Mouse (Mus musculus) hindbrain, embryonic 15.5 days (tissue): Measurements from ENCODE around the gene Ppt2. TPM values are rescaled to one million over a fixed set of nuclear protein-coding genes. Genes with fewer than 3 reads are reported as not detected.
A peak's percentile ranks its signal among the peaks of the same experiment; 100 is the strongest.

Experiments
- ATAC-seq: fragments of 200-750 bp; cut with Nextera tagmentation; 2 replicates; pipeline ENCODE4 v1.8.0; 2017; ENCODE audit warnings: low read depth, moderate number of reproducible peaks, moderate TSS enrichment; ENCODE audit not compliant: low FRiP score
- H3K27ac ChIP-seq: fragments of 300-500 bp; sonication (generic); replicated peaks from 2 replicates; pipeline ENCODE4 v1.5.1; 2015; ENCODE audit warnings: mild to moderate bottlenecking, inconsistent platforms
- H3K27me3 ChIP-seq: fragments of 300-500 bp; sonication (generic); 2 replicates; pipeline ENCODE4 v1.6.1; 2015; ENCODE audit warnings: control low read depth, inconsistent platforms
- H3K36me3 ChIP-seq: fragments of 300-500 bp; sonication (generic); 2 replicates; pipeline ENCODE4 v1.6.1; 2015; ENCODE audit warnings: control low read depth, inconsistent platforms
- H3K4me1 ChIP-seq: fragments of 300-500 bp; sonication (generic); replicated peaks from 2 replicates; pipeline ENCODE4 v1.6.1; 2015; ENCODE audit warnings: control low read depth, inconsistent platforms
- H3K4me2 ChIP-seq: fragments of 300-500 bp; sonication (generic); 2 replicates; pipeline ENCODE4 v1.6.1; 2015; ENCODE audit warnings: moderate library complexity, mild to moderate bottlenecking, inconsistent platforms
- H3K4me3 ChIP-seq: fragments of 300-500 bp; sonication (generic); 2 replicates; pipeline ENCODE4 v1.5.1; 2015; ENCODE audit warnings: mild to moderate bottlenecking, inconsistent platforms
- H3K9ac ChIP-seq: fragments of 300-500 bp; sonication (generic); 2 replicates; pipeline ENCODE4 v1.6.1; 2015; ENCODE audit warnings: inconsistent platforms
- H3K9me3 ChIP-seq: fragments of 300-500 bp; sonication (generic); 2 replicates; pipeline ENCODE4 v1.6.1; 2016; ENCODE audit warnings: control low read depth, inconsistent platforms
- WGBS: fragments of 180-500 bp; shearing (Covaris S2); methylation state at CpG from one replicate; pipeline ENCODE4 v1.1.7; 2015; 5-methylcytosine and 5-hydroxymethylcytosine counted together
- polyA plus RNA-seq: library from polyadenylated mRNA; unstranded; fragments of >200 nt; fragmentation: Nextera tagmentation; extraction: Ambion mirVana; gene quantifications from 2 replicates; pipeline ENCODE4 v1.2.1, GENCODE M21; 2015

Gene Ppt2
- polyA plus RNA-seq, 1 experiment from 2014 or later, result 20.4 TPM

GRCm38 (mm10) chr17:34663558-34663957, 35.2 kb upstream of the Ppt2 start:
- H3K27ac ChIP-seq, result no peak overlapping the region
- H3K4me1 ChIP-seq, result peaks cover 8% of the 10 kb centered on the region; the same call in 1 of the 2 replicates
- 54% methylated on average over 1 of the region's 1 CpGs for WGBS
- H3K27me3 ChIP-seq, result peaks cover 23% of the 10 kb centered on the region
- no peak overlapping the region for H3K4me2 ChIP-seq
- no peak overlapping the region for H3K9ac ChIP-seq
- no peak overlapping the region for H3K4me3 ChIP-seq
- no peaks in the 10 kb centered on the region for H3K9me3 ChIP-seq
- no peak for ATAC-seq
- H3K36me3 ChIP-seq, result no peaks in the 10 kb centered on the region

GRCm38 (mm10) chr17:34662978-34663377, 34.7 kb upstream of the Ppt2 start:
- Histone ChIP-seq H3K4me1 (peaks cover 8% of the 10 kb centered on the region; the same call in 1 of the 2 replicates), H3K27ac (no peak overlapping the region), H3K4me2 (no peak overlapping the region), H3K36me3 (no peaks in the 10 kb centered on the region), H3K27me3 (peaks cover 23% of the 10 kb centered on the region), H3K9me3 (no peaks in the 10 kb centered on the region), H3K9ac (no peak overlapping the region), H3K4me3 (no peak overlapping the region)
- no peak for ATAC-seq
- 85% methylated on average over 8 of the region's 8 CpGs for WGBS

- no peaks in the 10 kb centered on the region for H3K9me3 ChIP-seq
- H3K27me3 ChIP-seq, result peaks cover 23% of the 10 kb centered on the region
- H3K4me3 ChIP-seq, result no peak overlapping the region
- H3K9ac ChIP-seq, result no peak overlapping the region
- 95% methylated on average over 1 of the region's 1 CpGs for WGBS
- no peak overlapping the region for H3K4me2 ChIP-seq
- no peaks in the 10 kb centered on the region for H3K36me3 ChIP-seq
- no peak for ATAC-seq
- H3K4me1 ChIP-seq, result peaks cover 8% of the 10 kb centered on the region; the same call in 1 of the 2 replicates
- no peak overlapping the region for H3K27ac ChIP-seq
These were observed 34.2 kb upstream of the Ppt2 start for GRCm38 (mm10) chr17:34662468-34662867.

DNA sequence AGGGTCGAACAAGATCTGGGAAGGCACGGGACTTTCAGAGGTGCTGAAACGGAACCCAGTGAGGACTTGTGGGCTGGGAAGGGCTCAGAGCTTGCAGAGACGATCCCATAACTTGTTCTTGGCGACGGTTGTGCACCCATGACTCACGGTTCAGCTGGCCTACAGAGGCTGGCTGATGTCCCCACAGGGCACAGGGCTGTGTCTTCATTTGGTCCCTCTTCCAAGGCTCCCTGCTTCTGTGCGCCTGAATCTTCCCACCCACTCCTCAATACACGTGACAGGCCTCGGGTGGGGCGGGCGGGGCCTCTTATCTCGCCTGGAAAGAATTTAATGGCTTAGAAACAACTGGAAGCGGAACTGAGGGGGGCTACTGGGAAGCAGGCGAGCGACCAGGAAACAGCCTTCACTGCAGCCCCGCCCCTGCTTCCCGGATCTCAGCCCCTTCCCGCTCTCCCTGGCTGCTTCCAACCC, 32.8 kb upstream of the Ppt2 start:
- H3K9ac ChIP-seq, result no peak overlapping the region
- no peak overlapping the region for H3K27ac ChIP-seq
- H3K36me3 ChIP-seq, result no peaks in the 10 kb centered on the region
- H3K4me3 ChIP-seq, result peak overlapping the region; percentile 2; the same call in 1 of the 2 replicates
- WGBS, result 14% methylated on average over 19 of the region's 19 CpGs
- H3K9me3 ChIP-seq, result no peaks in the 10 kb centered on the region
- ATAC-seq, result no peak
- H3K4me1 ChIP-seq, result peaks cover 12% of the 10 kb centered on the region; the same call in 1 of the 2 replicates
- H3K4me2 ChIP-seq, result peak overlapping the region; percentile 41
- peaks cover 20% of the 10 kb centered on the region for H3K27me3 ChIP-seq

- Histone ChIP-seq H3K4me3 (no peak overlapping the region), H3K9me3 (no peaks in the 10 kb centered on the region), H3K36me3 (no peaks in the 10 kb centered on the region), H3K27me3 (peaks cover 20% of the 10 kb centered on the region), H3K9ac (no peak overlapping the region), H3K4me1 (peaks cover 20% of the 10 kb centered on the region; the same call in 1 of the 2 replicates), H3K4me2 (no peak overlapping the region), H3K27ac (no peak overlapping the region)
- WGBS, result 48% methylated on average over 9 of the region's 11 CpGs
- ATAC-seq, result no peak
These were observed 32.0 kb upstream of the Ppt2 start for GRCm38 (mm10) chr17:34660259-34660820.

DNA sequence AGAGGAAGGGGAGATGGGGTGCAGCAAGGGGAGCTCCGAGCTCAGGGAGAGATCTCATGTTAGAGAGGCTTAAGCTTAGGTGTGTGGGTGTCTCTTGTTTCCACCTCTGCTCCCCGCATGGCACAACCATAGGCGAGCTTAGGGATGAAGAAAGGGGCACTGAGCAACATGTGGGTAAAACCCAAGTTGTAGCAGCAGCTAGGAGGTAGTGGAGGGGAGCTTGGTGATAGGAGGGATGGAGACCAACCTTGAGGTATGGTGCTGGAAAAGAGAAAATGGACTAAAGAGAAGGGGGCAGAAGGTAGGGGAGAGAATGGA, 31.5 kb upstream of the Ppt2 start:
- Histone ChIP-seq H3K4me2 (no peak overlapping the region), H3K9me3 (no peaks in the 10 kb centered on the region)
- WGBS, result 81% methylated on average over 3 of the region's 3 CpGs

DNA sequence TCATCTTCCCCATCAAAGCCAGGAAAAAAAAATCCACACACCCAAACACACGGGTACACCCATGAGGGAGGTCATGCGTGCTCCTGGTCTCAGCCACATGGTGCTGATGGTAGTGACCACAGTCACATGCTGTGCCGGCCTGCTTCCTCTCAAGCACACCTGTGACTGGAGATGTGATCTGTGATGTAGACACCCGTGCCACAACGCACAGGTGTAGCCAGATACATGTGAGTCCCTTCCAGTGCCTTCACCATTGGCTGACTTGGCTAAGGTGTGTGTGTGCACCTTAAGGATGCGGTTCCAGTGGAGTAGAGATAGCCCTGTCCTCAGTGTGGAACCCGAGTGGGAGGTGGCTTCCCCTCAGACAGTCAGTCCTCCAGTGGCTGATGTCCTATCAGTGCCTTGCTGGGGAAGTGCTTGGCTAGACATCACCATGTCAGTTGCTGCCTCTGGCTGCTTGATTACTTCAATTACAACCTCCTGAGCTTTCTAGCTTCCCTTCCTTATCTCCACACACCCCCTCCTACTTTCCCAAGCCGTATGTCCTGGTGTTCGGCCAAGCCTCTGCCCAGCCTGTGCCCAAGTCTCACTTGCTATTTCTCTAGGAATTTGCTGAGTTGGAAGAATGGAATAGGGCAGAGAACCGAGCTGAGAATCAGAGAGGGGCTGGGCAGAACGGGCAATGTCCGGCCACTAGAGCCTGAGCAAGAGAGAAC, 31.0 kb upstream of the Ppt2 start:
- peaks cover 20% of the 10 kb centered on the region for H3K27me3 ChIP-seq
- H3K36me3 ChIP-seq, result no peaks in the 10 kb centered on the region
- H3K4me2 ChIP-seq, result no peak overlapping the region
- no peak overlapping the region for H3K27ac ChIP-seq
- H3K4me1 ChIP-seq, result peaks cover 22% of the 10 kb centered on the region; the same call in 1 of the 2 replicates
- no peak overlapping the region for H3K4me3 ChIP-seq
- no peak for ATAC-seq
- 73% methylated on average over 12 of the region's 12 CpGs for WGBS
- no peak overlapping the region for H3K9ac ChIP-seq
- H3K9me3 ChIP-seq, result no peaks in the 10 kb centered on the region

More for the DNA sequence above, 31.5 kb upstream of the Ppt2 start:
- Histone ChIP-seq H3K27ac (no peak overlapping the region), H3K4me1 (peaks cover 22% of the 10 kb centered on the region; the same call in 1 of the 2 replicates), H3K9ac (no peak overlapping the region), H3K36me3 (no peaks in the 10 kb centered on the region), H3K27me3 (peaks cover 20% of the 10 kb centered on the region), H3K4me3 (no peak overlapping the region)
- no peak for ATAC-seq

DNA sequence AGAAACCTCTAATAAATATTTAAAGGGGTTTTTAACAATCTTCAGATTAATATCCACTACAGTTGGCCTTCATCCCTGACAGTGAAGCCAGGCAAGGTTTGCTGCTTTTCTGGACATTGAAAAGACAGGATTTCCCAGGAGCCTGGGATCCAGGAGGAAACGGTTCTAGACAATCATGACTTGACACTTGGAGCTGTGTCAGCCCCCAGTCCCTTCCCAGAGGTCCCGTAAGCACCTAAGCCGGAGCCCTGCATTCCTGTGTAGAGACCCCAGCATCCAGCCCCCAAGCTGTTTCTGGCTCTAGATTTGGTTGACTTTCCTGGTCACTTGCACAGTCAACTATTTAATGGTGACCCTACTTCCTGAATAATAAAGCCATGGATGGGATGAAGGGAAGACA, 30.3 kb upstream of the Ppt2 start:
- no peaks in the 10 kb centered on the region for H3K9me3 ChIP-seq
- H3K4me3 ChIP-seq, result no peak overlapping the region
- H3K4me1 ChIP-seq, result peaks cover 22% of the 10 kb centered on the region; the same call in 1 of the 2 replicates
- peaks cover 20% of the 10 kb centered on the region for H3K27me3 ChIP-seq
- peaks cover 7% of the 10 kb centered on the region for H3K36me3 ChIP-seq
- H3K4me2 ChIP-seq, result no peak overlapping the region
- no peak for ATAC-seq
- no peak overlapping the region for H3K27ac ChIP-seq
- H3K9ac ChIP-seq, result no peak overlapping the region
- 83% methylated on average over 3 of the region's 3 CpGs for WGBS

GRCm38 (mm10) chr17:34658145-34658544, 29.8 kb upstream of the Ppt2 start:
- no peak for ATAC-seq
- H3K27me3 ChIP-seq, result peaks cover 19% of the 10 kb centered on the region
- 86% methylated on average over 2 of the region's 2 CpGs for WGBS

DNA sequence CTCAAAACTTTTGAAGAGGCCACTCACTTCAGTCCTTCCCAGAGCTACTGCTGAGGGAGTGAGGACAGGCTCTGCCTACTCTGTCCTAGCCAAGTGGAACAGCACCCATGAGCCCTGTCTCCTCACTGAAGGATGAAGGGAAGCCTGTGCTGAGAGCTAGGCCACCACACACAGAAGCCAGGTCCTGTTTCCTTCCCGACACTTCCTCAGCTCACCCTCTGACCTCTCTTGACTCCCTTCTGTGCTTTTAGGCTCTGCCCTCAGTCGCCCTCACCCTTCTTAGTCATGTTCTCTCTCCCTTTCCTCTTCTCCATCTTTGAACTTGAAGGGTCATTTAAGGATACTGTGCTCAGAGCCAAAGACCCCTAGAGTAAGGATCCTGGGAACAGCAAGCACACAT, 29.0 kb upstream of the Ppt2 start:
- no peak overlapping the region for H3K4me3 ChIP-seq
- no peak overlapping the region for H3K4me2 ChIP-seq
- H3K27ac ChIP-seq, result no peak overlapping the region
- ATAC-seq, result no peak
- H3K9ac ChIP-seq, result no peak overlapping the region
- WGBS, result 48% methylated on average over 2 of the region's 2 CpGs
- H3K4me1 ChIP-seq, result peaks cover 22% of the 10 kb centered on the region; the same call in 1 of the 2 replicates
- peaks cover 16% of the 10 kb centered on the region for H3K27me3 ChIP-seq
- no peaks in the 10 kb centered on the region for H3K9me3 ChIP-seq
- peaks cover 20% of the 10 kb centered on the region for H3K36me3 ChIP-seq

More at GRCm38 (mm10) chr17:34658145-34658544, 29.8 kb upstream of the Ppt2 start:
- Histone ChIP-seq H3K9me3 (no peaks in the 10 kb centered on the region), H3K9ac (no peak overlapping the region), H3K27ac (no peak overlapping the region), H3K4me1 (peaks cover 22% of the 10 kb centered on the region; the same call in 1 of the 2 replicates), H3K36me3 (peaks cover 12% of the 10 kb centered on the region), H3K4me2 (no peak overlapping the region), H3K4me3 (no peak overlapping the region)

DNA sequence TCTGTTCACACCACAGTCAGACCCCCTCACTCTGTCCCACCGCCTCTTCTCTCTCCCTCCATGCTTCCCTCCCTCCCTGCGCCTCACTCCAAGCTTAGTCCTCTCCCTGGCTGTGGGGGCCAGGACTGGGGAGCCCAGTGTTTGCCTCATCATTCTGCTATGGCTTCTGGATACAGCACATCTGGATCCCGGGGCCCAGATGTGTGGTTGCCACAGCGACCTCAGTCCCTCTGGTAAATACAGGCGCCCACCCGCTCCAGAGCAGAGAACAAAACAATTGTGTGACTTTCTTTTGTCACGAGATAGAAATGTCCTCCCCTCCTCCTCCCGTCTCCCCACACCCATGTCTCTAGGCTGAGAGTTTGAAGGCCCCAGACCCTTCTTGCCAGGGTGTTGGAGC, 28.4 kb upstream of the Ppt2 start:
- WGBS, result 25% methylated on average over 8 of the region's 8 CpGs
- Histone ChIP-seq H3K9me3 (no peaks in the 10 kb centered on the region), H3K4me1 (peaks cover 22% of the 10 kb centered on the region; the same call in 1 of the 2 replicates), H3K36me3 (peaks cover 26% of the 10 kb centered on the region), H3K4me2 (no peak overlapping the region), H3K9ac (no peak overlapping the region), H3K27ac (no peak overlapping the region), H3K27me3 (peaks cover 16% of the 10 kb centered on the region), H3K4me3 (no peak overlapping the region)
- ATAC-seq, result no peak

- WGBS, result 57% methylated on average over 4 of the region's 4 CpGs
- H3K27me3 ChIP-seq, result peaks cover 14% of the 10 kb centered on the region
- H3K27ac ChIP-seq, result peak overlapping the region; percentile 18
- peaks cover 36% of the 10 kb centered on the region for H3K36me3 ChIP-seq
- peaks cover 14% of the 10 kb centered on the region; the same call in 1 of the 2 replicates for H3K4me1 ChIP-seq
- no peaks in the 10 kb centered on the region for H3K9me3 ChIP-seq
- H3K9ac ChIP-seq, result no peak overlapping the region
- H3K4me3 ChIP-seq, result no peak overlapping the region
- ATAC-seq, result peak; percentile 65
- no peak overlapping the region for H3K4me2 ChIP-seq
These were observed 27.3 kb upstream of the Ppt2 start for GRCm38 (mm10) chr17:34655581-34655991.
